Mouse (Mus musculus) neural tube, embryonic 12.5 days (tissue): ENCODE data around the gene Col16a1. TPM values are rescaled to one million over a fixed set of nuclear protein-coding genes. Genes with fewer than 3 reads are reported as not detected.
A peak's percentile ranks its signal among the peaks of the same experiment; 100 is the strongest.

Experiments
- ATAC-seq: fragments of 200-750 bp; cut with Nextera tagmentation; 2 replicates; pipeline ENCODE4 v1.8.0; 2017; ENCODE audit warnings: low read depth, mild to moderate bottlenecking, moderate TSS enrichment, moderate library complexity; ENCODE audit not compliant: low FRiP score
- H3K27ac ChIP-seq: fragments of 300-500 bp; sonication (generic); 2 replicates; pipeline ENCODE4 v1.5.1; 2016
- H3K27me3 ChIP-seq: fragments of 300-500 bp; sonication (generic); replicated peaks from 2 replicates; pipeline ENCODE4 v1.6.1; 2016; ENCODE audit warnings: mild to moderate bottlenecking
- H3K36me3 ChIP-seq: fragments of 300-500 bp; sonication (generic); 2 replicates; pipeline ENCODE4 v1.6.1; 2016; ENCODE audit warnings: mild to moderate bottlenecking
- H3K4me1 ChIP-seq: fragments of 300-500 bp; sonication (generic); 2 replicates; pipeline ENCODE4 v1.6.1; 2016
- H3K4me2 ChIP-seq: fragments of 300-500 bp; sonication (generic); replicated peaks from 2 replicates; pipeline ENCODE4 v1.6.1; 2016; ENCODE audit warnings: mild to moderate bottlenecking
- H3K4me3 ChIP-seq: fragments of 300-500 bp; sonication (generic); 2 replicates; pipeline ENCODE4 v1.5.1; 2016
- H3K9ac ChIP-seq: fragments of 300-500 bp; sonication (generic); 2 replicates; pipeline ENCODE4 v1.6.1; 2016; ENCODE audit warnings: mild to moderate bottlenecking
- H3K9me3 ChIP-seq: fragments of 300-500 bp; sonication (generic); 2 replicates; pipeline ENCODE4 v1.6.1; 2016; ENCODE audit warnings: mild to moderate bottlenecking
- WGBS: fragments of 180-500 bp; shearing (Covaris S2); methylation state at CpG from one replicate; pipeline ENCODE4 v1.1.7; 2016; 5-methylcytosine and 5-hydroxymethylcytosine counted together
- polyA plus RNA-seq: library from polyadenylated mRNA; unstranded; fragments of >200 nt; fragmentation: Nextera tagmentation; extraction: Ambion mirVana; gene quantifications from 2 replicates; pipeline ENCODE4 v1.2.1, GENCODE M21; 2016

Gene Col16a1
- polyA plus RNA-seq, 1 experiment from 2014 or later = 12.7 TPM

DNA sequence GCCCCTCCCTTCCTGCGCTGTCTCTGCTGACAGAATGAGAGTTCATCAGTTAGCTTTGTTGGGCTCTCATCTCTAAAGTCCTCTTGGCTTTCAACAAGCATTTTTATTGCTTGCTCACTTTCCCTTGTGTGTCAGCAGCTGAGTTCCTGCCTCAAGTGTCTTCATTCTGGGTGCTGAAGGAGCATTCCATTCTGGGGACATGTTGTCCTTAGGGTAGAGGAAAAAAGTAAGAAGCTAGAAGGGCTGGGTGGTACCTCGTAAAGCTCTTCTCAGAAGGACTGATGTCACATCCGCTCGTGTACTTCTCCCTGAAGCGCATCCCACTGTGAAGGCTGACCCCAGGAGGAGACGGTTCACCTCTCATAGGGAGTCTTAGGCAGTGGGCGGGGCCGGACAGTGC is 73.9 kb downstream of the Col16a1 start:
- ATAC-seq = no peak
- Histone ChIP-seq H3K4me2 (no peak overlapping the region), H3K36me3 (peaks cover 51% of the 10 kb centered on the region), H3K4me1 (no peaks in the 10 kb centered on the region), H3K4me3 (no peak overlapping the region), H3K27me3 (no peaks in the 10 kb centered on the region), H3K9ac (no peak overlapping the region), H3K27ac (no peak overlapping the region), H3K9me3 (no peaks in the 10 kb centered on the region)
- WGBS = 76% methylated on average over 8 of the region's 8 CpGs

DNA sequence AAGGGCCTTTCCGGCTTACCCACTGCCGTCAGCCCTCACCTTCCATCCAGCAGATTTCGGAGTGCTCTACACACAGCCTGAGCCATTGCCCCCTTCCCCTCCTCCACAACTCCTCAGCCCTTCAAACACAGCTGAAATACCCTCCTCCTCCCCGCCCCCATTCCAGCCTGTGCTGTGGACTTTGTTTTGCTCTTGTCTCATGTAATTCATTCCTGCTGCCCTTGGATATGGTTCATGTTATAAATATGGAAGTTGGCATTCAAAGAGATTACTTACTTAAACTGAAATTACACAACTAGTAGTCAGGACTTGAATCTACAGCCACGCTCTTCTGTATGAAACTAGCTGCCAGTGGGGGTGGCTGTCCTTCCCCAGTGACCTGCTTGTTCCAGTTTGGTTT is 75.4 kb downstream of the Col16a1 start:
- no peaks in the 10 kb centered on the region for H3K9me3 ChIP-seq
- no peak overlapping the region for H3K4me2 ChIP-seq
- H3K4me3 ChIP-seq = no peak overlapping the region
- no peaks in the 10 kb centered on the region for H3K4me1 ChIP-seq
- H3K27me3 ChIP-seq = no peaks in the 10 kb centered on the region
- H3K27ac ChIP-seq = no peak overlapping the region
- no peak overlapping the region for H3K9ac ChIP-seq
- no peak for ATAC-seq
- H3K36me3 ChIP-seq = peaks cover 63% of the 10 kb centered on the region
- 89% methylated on average over 5 of the region's 5 CpGs for WGBS

DNA sequence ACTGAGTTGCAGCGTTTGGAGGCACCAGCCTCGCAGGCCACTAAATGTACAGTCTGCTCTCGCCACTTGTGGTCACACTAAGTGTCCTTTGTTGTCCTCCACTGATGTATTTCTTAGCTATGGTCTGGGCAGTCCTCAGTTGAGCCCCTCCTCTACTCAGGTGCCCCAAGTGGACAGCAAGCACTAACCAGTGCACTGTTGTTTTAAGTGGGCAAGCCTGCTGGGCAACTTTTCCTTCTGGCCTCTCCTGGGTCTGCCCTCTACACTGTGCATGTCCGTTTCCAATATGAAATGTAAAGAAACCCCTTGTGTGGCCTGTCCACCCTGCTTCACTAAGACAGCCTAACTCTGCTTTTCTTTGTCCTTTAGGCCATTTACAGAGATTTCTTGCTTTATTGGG is 76.5 kb downstream of the Col16a1 start:
- Histone ChIP-seq H3K36me3 (peaks cover 63% of the 10 kb centered on the region), H3K27ac (no peak overlapping the region), H3K9ac (no peak overlapping the region), H3K4me1 (no peaks in the 10 kb centered on the region), H3K9me3 (no peaks in the 10 kb centered on the region), H3K27me3 (no peaks in the 10 kb centered on the region), H3K4me2 (no peak overlapping the region), H3K4me3 (no peak overlapping the region)
- no peak for ATAC-seq
- WGBS = 90% methylated on average over 4 of the region's 4 CpGs

DNA sequence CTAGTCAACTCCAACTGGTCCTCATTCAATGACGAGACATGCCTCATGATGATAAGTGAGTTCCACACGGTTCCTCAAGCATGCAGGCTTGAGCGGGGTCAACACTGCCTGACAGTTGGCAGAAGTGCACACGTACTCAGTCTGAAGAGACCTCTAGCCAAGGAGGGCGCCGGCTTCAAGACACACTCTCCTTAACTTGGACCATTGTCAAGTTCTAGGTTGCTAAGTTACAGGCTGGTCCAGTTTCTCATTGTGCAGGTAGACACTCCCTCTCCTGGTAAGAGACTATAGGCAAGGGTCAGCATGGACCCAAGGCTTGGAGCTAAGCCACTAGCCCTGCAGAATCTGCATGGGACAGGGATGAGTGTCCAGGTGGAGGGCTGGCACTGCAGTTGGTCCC is 77.5 kb downstream of the Col16a1 start:
- H3K36me3 ChIP-seq = peaks cover 63% of the 10 kb centered on the region
- WGBS = 93% methylated on average over 6 of the region's 6 CpGs

DNA sequence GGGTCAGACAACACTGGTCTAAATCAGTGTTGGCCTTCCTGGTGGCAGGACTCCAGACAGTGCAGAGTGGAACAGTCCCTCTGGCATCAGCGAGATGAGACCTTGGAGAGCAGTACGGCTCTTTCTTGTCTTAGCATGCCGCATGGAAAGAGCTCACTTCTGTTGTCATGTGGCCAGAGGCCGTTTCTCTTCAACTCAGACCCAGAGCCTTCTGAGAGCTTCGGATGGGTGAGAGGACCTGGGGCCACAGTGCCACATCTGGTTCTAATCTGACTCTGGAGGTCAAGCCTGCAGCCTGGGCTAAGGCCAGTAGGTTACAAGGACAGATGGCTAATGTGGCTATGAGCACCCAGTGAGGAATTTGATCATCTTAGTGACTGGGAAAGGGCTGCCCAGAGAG is 78.3 kb downstream of the Col16a1 start:
- no peak overlapping the region for H3K4me2 ChIP-seq
- no peak overlapping the region for H3K9ac ChIP-seq
- ATAC-seq = no peak
- H3K36me3 ChIP-seq = peaks cover 62% of the 10 kb centered on the region
- no peaks in the 10 kb centered on the region for H3K27me3 ChIP-seq
- H3K4me1 ChIP-seq = no peaks in the 10 kb centered on the region
- no peak overlapping the region for H3K4me3 ChIP-seq
- H3K27ac ChIP-seq = no peak overlapping the region
- no peaks in the 10 kb centered on the region for H3K9me3 ChIP-seq
- WGBS = 81% methylated on average over 5 of the region's 5 CpGs

More for the DNA sequence above, 77.5 kb downstream of the Col16a1 start:
- no peaks in the 10 kb centered on the region for H3K9me3 ChIP-seq
- no peaks in the 10 kb centered on the region for H3K27me3 ChIP-seq
- no peak overlapping the region for H3K27ac ChIP-seq
- H3K4me3 ChIP-seq = no peak overlapping the region
- H3K4me1 ChIP-seq = no peaks in the 10 kb centered on the region
- ATAC-seq = no peak
- no peak overlapping the region for H3K9ac ChIP-seq
- no peak overlapping the region for H3K4me2 ChIP-seq

DNA sequence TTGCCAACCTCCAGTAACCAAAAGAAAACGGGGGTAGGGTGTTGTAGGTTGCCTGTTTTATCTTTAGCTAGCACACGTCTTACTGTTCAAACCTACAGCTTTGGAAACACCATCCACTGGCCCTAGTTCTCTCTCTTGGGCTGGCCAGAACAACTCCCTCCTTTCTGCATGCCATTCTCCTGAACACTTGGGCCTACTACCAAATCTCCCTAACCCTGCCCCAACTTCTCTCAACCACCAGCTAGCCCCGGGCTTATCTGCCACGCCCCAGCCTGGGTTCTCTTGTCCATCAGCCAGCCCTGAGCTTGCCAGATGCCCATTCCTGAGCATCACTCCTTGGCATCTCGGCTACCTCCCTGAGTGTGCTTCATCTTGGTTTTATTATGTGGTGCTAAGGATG is 81.3 kb downstream of the Col16a1 start:
- 88% methylated on average over 5 of the region's 5 CpGs for WGBS
- Histone ChIP-seq H3K27me3 (no peaks in the 10 kb centered on the region), H3K36me3 (peaks cover 38% of the 10 kb centered on the region), H3K9ac (no peak overlapping the region), H3K4me2 (no peak overlapping the region), H3K4me1 (no peaks in the 10 kb centered on the region), H3K9me3 (no peaks in the 10 kb centered on the region), H3K4me3 (no peak overlapping the region), H3K27ac (no peak overlapping the region)
- ATAC-seq = no peak

DNA sequence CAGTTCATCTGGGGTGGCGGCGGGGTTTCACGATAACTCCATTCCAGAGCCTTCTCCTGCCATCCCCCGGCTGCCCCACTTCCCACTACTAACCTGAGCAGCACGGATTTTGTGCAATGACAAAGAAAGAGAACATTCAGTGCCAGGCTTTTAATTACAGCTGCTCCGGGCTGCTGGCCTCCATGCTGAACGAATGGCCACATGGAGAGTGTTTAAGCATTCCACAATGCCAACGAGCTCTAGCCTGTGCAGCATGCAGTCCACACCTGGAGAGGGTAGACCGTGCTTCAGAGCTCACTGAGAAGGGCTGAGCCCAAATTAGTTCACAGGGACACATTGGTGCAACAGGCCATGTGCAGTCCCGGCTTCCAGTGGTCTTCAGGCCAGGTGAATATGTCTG is 82.4 kb downstream of the Col16a1 start:
- ATAC-seq = no peak
- no peak overlapping the region for H3K27ac ChIP-seq
- peaks cover 27% of the 10 kb centered on the region for H3K36me3 ChIP-seq
- no peak overlapping the region for H3K4me2 ChIP-seq
- H3K9ac ChIP-seq = no peak overlapping the region
- no peak overlapping the region for H3K4me3 ChIP-seq
- 79% methylated on average over 10 of the region's 10 CpGs for WGBS
- no peaks in the 10 kb centered on the region for H3K27me3 ChIP-seq
- no peaks in the 10 kb centered on the region for H3K4me1 ChIP-seq
- no peaks in the 10 kb centered on the region for H3K9me3 ChIP-seq

DNA sequence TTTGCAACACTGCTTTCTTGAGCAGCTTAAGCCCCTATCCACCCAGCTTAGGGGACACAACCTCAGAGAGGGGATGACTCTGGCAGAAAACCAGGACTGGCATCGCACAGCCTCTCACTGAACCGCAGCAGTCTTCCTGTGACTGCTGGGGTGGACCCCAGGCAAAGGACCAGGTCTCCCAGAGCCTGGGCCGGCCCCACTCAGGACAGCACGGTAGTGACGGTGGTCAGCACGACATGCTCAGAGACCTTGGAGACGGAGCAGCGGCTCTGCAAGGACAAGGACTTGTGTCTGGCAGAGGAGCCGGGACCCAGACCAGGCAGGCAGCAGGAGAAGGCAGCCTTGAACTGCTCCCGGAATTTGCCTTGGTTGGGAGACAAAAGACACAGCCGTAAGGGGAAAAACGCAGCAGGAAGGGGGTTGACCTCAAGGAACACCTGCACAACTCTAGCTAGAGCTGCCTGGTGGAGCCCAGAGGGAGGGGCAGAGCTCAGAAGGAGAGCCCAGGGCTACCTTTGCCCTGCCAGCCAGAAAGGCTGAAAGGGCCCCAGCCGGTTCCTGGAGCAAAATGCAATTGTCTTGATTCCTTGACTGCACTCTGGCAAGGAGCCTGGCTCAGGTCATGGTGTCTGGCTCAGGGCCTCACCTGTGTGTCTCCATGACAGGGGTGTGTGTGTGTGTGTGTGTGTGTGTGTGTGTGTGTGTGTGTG is 83.2 kb downstream of the Col16a1 start:
- Histone ChIP-seq H3K4me1 (no peaks in the 10 kb centered on the region), H3K4me2 (no peak overlapping the region), H3K36me3 (peaks cover 20% of the 10 kb centered on the region), H3K27ac (no peak overlapping the region), H3K4me3 (no peak overlapping the region), H3K27me3 (no peaks in the 10 kb centered on the region), H3K9ac (no peak overlapping the region), H3K9me3 (no peaks in the 10 kb centered on the region)
- WGBS = 52% methylated on average over 13 of the region's 13 CpGs
- ATAC-seq = no peak

DNA sequence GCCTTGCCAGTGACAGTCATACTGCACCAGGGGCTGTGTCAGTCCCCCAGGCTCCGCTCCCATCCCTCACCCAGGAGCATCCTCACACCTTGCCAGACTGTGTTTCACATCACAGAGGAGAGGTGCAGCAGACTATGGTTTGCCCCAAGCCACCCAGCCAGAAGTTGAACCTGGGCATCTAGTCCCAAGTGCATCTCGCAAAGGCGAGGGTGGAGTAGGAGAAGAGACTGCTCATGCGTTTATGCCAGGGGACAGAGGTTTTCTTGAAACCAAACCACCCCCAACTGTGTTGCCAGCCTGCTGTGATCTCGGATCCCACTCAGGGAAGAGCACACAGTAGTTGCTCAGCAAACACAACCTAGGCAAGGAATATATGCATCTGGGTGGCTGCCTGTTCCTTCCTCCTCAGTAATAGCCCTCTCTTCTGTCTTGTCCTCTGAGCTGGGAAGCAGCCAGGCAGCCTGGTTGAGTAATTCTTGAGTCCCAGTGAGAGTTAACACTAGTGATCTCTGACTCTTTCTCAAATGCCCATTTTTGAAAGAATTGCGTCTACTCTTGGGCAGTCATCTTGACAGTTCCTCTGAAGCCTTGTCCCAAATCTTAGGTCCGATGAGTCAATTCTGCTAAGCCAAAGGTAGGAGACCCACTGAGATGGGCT is 83.9 kb downstream of the Col16a1 start:
- Histone ChIP-seq H3K9me3 (no peaks in the 10 kb centered on the region), H3K4me1 (no peaks in the 10 kb centered on the region), H3K27ac (no peak overlapping the region), H3K36me3 (peaks cover 12% of the 10 kb centered on the region), H3K9ac (no peak overlapping the region), H3K4me2 (no peak overlapping the region), H3K27me3 (peaks cover 3% of the 10 kb centered on the region; the same call in 1 of the 2 replicates), H3K4me3 (no peak overlapping the region)
- WGBS = 87% methylated on average over 7 of the region's 7 CpGs
- ATAC-seq = no peak

DNA sequence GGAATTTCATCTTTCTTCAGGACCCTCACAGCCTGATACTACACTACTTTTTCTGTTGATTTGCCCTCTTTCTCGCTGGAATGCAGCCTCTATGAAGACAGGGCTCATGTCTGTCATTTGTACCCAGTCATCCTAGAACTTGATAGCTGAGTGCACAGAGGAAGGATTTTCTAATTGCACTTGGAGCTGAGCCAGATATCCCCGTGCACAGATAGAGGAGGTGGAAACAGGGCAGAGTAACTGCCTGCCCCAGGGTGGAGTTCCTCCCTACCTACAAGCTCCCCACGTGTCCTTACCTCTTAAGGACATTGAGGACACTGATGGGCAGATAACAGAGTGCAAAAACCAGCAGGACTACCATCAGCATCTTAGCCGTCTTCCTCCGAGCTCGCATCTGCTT is 85.8 kb downstream of the Col16a1 start:
- H3K9me3 ChIP-seq = no peaks in the 10 kb centered on the region
- no peak overlapping the region for H3K4me3 ChIP-seq
- H3K4me1 ChIP-seq = peaks cover 3% of the 10 kb centered on the region; the same call in 1 of the 2 replicates
- H3K27me3 ChIP-seq = peaks cover 20% of the 10 kb centered on the region
- no peak overlapping the region for H3K4me2 ChIP-seq
- no peak overlapping the region for H3K27ac ChIP-seq
- WGBS = 67% methylated on average over 6 of the region's 6 CpGs
- H3K9ac ChIP-seq = no peak overlapping the region
- H3K36me3 ChIP-seq = no peaks in the 10 kb centered on the region
- no peak for ATAC-seq

DNA sequence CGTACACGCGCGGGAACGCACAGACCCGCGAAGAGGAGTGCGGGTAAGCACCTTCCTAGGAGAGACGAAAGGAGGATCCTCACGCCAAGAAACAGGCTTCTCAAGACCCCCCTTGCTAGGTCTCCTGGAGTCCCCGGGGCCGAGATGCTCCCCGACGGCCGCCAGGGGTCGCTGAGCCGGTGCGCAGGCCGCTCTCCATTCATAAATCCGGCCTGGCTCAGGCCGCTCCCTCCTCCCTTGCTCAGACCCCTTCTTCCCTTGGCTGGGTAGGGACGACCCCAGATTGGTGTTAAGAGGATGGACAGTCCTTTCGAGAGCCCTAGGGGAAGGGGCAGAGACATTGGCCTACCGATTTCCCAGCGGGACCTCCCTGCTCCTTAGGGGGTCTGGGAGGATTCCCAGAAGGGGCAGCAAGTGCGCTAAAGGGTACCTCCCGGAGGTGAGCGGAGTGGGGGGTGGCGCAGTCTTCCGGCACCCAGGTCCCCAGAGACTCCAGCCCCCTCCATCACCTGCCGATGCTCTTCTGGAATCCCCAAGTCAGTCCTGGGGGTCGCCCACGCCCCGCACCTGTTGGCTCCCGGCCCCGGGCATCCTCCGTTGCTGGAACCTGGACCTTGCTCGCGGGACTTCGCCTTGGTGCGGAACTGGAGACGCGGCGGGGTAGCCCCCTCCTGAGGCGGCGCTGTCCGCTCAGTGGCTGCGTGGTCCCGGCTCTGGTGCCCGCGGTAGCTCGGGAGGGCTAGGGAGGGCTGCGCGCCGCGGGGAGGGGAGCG is 91.0 kb downstream of the Col16a1 start:
- under 1% methylated on average over 56 of the region's 57 CpGs for WGBS
- Histone ChIP-seq H3K4me1 (peaks cover 27% of the 10 kb centered on the region), H3K4me2 (peak overlapping the region; percentile 81), H3K9me3 (no peaks in the 10 kb centered on the region), H3K4me3 (peak overlapping the region; percentile 34), H3K27ac (no peak overlapping the region), H3K36me3 (no peaks in the 10 kb centered on the region), H3K9ac (peak overlapping the region; percentile 48), H3K27me3 (peaks cover 56% of the 10 kb centered on the region)
- peak; percentile 73 for ATAC-seq

DNA sequence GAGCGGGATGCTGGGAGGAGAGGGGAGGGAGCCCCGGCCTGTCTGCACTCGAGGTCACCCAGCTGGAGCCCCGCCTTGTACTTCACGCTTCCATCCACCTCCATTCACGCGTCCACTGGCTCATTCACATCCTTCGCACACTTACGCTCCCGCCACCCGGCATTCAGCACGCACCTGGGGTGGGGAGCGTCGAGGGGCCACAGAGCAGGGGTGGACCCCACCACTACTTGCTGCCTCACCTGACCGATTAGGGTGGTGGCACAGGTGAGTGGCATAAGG is 91.5 kb downstream of the Col16a1 start, which contains the start of gene Hcrtr1:
Gene Hcrtr1, minus strand, starts transcription at position 146 of the 279 bp plus-strand sequence.
- Histone ChIP-seq H3K4me1 (peaks cover 27% of the 10 kb centered on the region), H3K9me3 (no peaks in the 10 kb centered on the region), H3K9ac (peak within 1 kb of the TSS; percentile 48), H3K27me3 (peaks cover 56% of the 10 kb centered on the region), H3K27ac (no peak within 1 kb of the TSS), H3K36me3 (no peaks in the 10 kb centered on the region), H3K4me3 (peak within 1 kb of the TSS; percentile 34), H3K4me2 (peak within 1 kb of the TSS; percentile 81)
- peak; percentile 31 for ATAC-seq
- 1% methylated on average over 15 of the region's 15 CpGs for WGBS
